Mouse (Mus musculus) liver, embryonic 14.5 days (tissue): ENCODE data around the gene Gm13124.

ENCODE experiments used
- CTCF ChIP-seq: IDR thresholded peaks from 2 replicates; pipeline ENCODE4 v1.5.1; 2016; ENCODE audit warnings: antibody characterized with exemption, low read depth, control low read depth
- EP300 ChIP-seq: IDR thresholded peaks from 2 replicates; pipeline ENCODE4 v1.6.1; 2016; ENCODE audit warnings: antibody characterized with exemption, low read depth

DNA sequence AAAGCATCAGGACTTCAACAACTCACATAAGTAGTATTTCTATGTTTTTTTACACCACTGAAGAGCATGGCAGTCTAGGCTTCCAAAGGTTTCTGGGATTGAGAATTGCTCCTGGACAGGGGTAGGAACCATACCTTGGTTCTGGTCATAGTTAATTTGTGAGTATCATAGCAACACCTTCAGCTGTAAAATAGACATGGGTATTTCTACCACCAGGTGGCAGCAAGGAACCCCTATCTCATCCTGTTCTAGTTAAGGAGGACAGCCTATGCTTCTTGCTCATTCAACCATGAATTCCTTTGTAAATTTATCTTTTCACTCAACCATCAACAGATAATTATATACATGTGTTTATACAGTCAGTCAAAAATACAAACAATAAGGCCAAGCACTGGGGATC, 5.1 kb downstream of the Gm13124 start:
- no peak for TF ChIP-seq CTCF
- TF ChIP-seq EP300, result no peak
